Mouse (Mus musculus): ENCODE data around the gene Cwc25. TPM values are rescaled to one million over a fixed set of nuclear protein-coding genes. Genes with fewer than 3 reads are reported as not detected.

The Cwc25 gene
- polyA plus RNA-seq, 2 experiments: 3.5 to 5.7 TPM

- Histone ChIP-seq H3K36me3 (replicated peaks; ENCODE audit: control insufficient read depth, insufficient read depth, low read depth) (peaks cover 29% of the 10 kb centered on the region), H3K9ac (replicated peaks) (no peak overlapping the region), H3K27me3 (ENCODE audit: control insufficient read depth, insufficient read depth, low read length) (no peaks in the 10 kb centered on the region), H3K9me3 (ENCODE audit: control insufficient read depth, low read length) (no peaks in the 10 kb centered on the region; the same call in 1 of the 2 replicates), H3K4me3 (ENCODE audit: insufficient read depth in 1 of 2, low read depth in 2 of 2, low read length in 2 of 2) (no peak overlapping the region), H3K27ac (no peak overlapping the region), H3K4me1 (replicated peaks; ENCODE audit: control insufficient read depth in 2 of 2, insufficient read depth in 2 of 2, low read length in 1 of 2) (no peaks in the 10 kb centered on the region), H3K4me2 (ENCODE audit: low read depth) (no peak overlapping the region)
- DNase-seq (ENCODE audit: low read depth in 3 of 3, low spot score in 3 of 3): no peak
- no peak for ATAC-seq (ENCODE audit: insufficient read depth)
- TF ChIP-seq EP300 (IDR thresholded peaks at IDR 0.05; ENCODE audit: low read depth): no peak
- no peak for TF ChIP-seq CTCF (IDR thresholded peaks at IDR 0.05; ENCODE audit: low read depth)
- WGBS (ENCODE audit: insufficient replicate concordance): 72% methylated on average over 4 of the region's 4 CpGs
Measured at GRCm38 (mm10) chr11:97719041-97719440, 47.3 kb downstream of the Cwc25 start.

DNA sequence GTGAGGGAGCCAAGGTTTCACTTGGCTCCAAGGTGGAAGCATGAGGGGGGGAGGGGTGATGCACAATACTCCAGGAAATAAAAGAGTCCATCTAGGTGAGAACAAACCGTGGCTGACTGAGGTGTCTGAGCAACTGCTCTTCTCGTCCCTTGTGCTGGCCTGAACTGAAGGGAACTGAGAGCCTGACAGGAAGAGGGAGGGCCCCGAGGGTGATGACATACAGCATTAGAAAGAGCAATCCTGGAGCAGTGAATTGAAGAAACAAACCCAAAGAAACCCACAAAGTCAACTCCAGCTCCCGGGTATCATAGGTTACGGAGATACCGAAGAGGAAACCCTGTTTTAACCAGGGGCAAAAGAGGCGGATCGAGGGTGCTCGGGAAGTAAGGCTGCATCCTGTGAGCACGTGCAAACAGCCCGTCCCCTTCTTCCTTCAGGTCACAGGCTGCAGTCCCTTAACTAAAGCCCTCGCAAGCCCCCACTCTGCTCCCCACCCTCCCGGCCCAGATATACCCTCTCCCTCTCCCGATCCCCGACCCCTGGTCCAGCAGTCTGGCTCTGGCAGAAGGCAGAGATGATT lies 48.0 kb downstream of the Cwc25 start:
- Histone ChIP-seq H3K27me3 (ENCODE audit: control insufficient read depth, insufficient read depth, low read length) (no peaks in the 10 kb centered on the region), H3K36me3 (replicated peaks; ENCODE audit: control insufficient read depth, insufficient read depth, low read depth) (peaks cover 29% of the 10 kb centered on the region), H3K4me3 (ENCODE audit: insufficient read depth in 1 of 2, low read depth in 2 of 2, low read length in 2 of 2) (no peak overlapping the region), H3K4me1 (replicated peaks; ENCODE audit: control insufficient read depth in 2 of 2, insufficient read depth in 2 of 2, low read length in 1 of 2) (no peaks in the 10 kb centered on the region), H3K27ac (no peak overlapping the region), H3K9ac (replicated peaks) (no peak overlapping the region), H3K4me2 (ENCODE audit: low read depth) (no peak overlapping the region), H3K9me3 (ENCODE audit: control insufficient read depth, low read length) (no peaks in the 10 kb centered on the region; the same call in 1 of the 2 replicates)
- WGBS (ENCODE audit: insufficient replicate concordance): 52% methylated on average over 15 of the region's 15 CpGs
- TF ChIP-seq EP300 (IDR thresholded peaks at IDR 0.05; ENCODE audit: low read depth): no peak
- no peak for TF ChIP-seq CTCF (IDR thresholded peaks at IDR 0.05; ENCODE audit: low read depth)
- no peak for ATAC-seq (ENCODE audit: insufficient read depth)
- DNase-seq (ENCODE audit: low read depth in 3 of 3, low spot score in 3 of 3): no peak

GRCm38 (mm10) chr11:97717369-97718280 lies 48.7 kb downstream of the Cwc25 start:
- 77% methylated on average over 26 of the region's 26 CpGs for WGBS (ENCODE audit: insufficient replicate concordance)
- no peak overlapping the region for H3K27ac ChIP-seq
- H3K4me3 ChIP-seq (ENCODE audit: insufficient read depth in 1 of 2, low read depth in 2 of 2, low read length in 2 of 2): no peak overlapping the region
- no peak for TF ChIP-seq CTCF (IDR thresholded peaks at IDR 0.05; ENCODE audit: low read depth)
- DNase-seq (ENCODE audit: low read depth in 3 of 3, low spot score in 3 of 3): no peak
- no peaks in the 10 kb centered on the region for H3K27me3 ChIP-seq (ENCODE audit: control insufficient read depth, insufficient read depth, low read length)
- no peak for ATAC-seq (ENCODE audit: insufficient read depth)
- no peak overlapping the region for H3K9ac ChIP-seq (replicated peaks)
- peaks cover 29% of the 10 kb centered on the region for H3K36me3 ChIP-seq (replicated peaks; ENCODE audit: control insufficient read depth, insufficient read depth, low read depth)
- H3K4me1 ChIP-seq (replicated peaks; ENCODE audit: control insufficient read depth in 2 of 2, insufficient read depth in 2 of 2, low read length in 1 of 2): no peaks in the 10 kb centered on the region
- H3K9me3 ChIP-seq (ENCODE audit: control insufficient read depth, low read length): no peaks in the 10 kb centered on the region; the same call in 1 of the 2 replicates
- H3K4me2 ChIP-seq (ENCODE audit: low read depth): no peak overlapping the region

DNA sequence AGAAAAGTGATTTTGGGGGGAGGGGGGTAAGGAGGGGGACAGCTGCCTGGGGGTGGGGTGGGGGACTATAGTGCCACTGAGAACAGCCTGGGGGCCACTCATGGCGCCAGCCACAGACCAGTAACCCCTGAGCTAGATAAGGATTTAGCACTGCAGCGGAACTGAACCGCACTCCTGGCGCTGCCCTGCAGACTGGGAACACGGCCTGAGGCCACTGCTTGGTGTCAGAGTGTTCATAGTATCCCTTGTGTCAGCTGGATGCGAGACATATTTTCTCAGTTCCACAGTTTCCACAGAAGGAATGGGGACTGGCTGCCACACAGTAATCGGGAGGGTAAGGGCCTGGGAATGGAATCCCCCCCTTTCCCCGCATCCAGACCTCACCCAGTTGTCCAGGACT lies 50.3 kb downstream of the Cwc25 start:
- Histone ChIP-seq H3K4me2 (ENCODE audit: low read depth) (no peak overlapping the region), H3K4me1 (replicated peaks; ENCODE audit: control insufficient read depth in 2 of 2, insufficient read depth in 2 of 2, low read length in 1 of 2) (no peaks in the 10 kb centered on the region), H3K4me3 (ENCODE audit: insufficient read depth in 1 of 2, low read depth in 2 of 2, low read length in 2 of 2) (no peak overlapping the region), H3K9ac (replicated peaks) (no peak overlapping the region), H3K27me3 (ENCODE audit: control insufficient read depth, insufficient read depth, low read length) (no peaks in the 10 kb centered on the region), H3K27ac (no peak overlapping the region), H3K9me3 (ENCODE audit: control insufficient read depth, low read length) (no peaks in the 10 kb centered on the region), H3K36me3 (replicated peaks; ENCODE audit: control insufficient read depth, insufficient read depth, low read depth) (peaks cover 15% of the 10 kb centered on the region)
- TF ChIP-seq EP300 (IDR thresholded peaks at IDR 0.05; ENCODE audit: low read depth) (no peak), CTCF (IDR thresholded peaks at IDR 0.05; ENCODE audit: low read depth) (no peak)
- ATAC-seq (ENCODE audit: insufficient read depth) (no peak), DNase-seq (ENCODE audit: low read depth in 3 of 3, low spot score in 3 of 3) (no peak)
- WGBS (ENCODE audit: insufficient replicate concordance): 79% methylated on average over 8 of the region's 8 CpGs

Measured in liver, embryonic 14.5 days (tissue).